Mouse (Mus musculus): ENCODE data around the gene Fbn1. TPM values are rescaled to one million over a fixed set of nuclear protein-coding genes. Genes with fewer than 3 reads are reported as not detected.

Gene Fbn1
- polyA plus RNA-seq, 1 experiment from 2014 or later: 8.2 TPM

DNA sequence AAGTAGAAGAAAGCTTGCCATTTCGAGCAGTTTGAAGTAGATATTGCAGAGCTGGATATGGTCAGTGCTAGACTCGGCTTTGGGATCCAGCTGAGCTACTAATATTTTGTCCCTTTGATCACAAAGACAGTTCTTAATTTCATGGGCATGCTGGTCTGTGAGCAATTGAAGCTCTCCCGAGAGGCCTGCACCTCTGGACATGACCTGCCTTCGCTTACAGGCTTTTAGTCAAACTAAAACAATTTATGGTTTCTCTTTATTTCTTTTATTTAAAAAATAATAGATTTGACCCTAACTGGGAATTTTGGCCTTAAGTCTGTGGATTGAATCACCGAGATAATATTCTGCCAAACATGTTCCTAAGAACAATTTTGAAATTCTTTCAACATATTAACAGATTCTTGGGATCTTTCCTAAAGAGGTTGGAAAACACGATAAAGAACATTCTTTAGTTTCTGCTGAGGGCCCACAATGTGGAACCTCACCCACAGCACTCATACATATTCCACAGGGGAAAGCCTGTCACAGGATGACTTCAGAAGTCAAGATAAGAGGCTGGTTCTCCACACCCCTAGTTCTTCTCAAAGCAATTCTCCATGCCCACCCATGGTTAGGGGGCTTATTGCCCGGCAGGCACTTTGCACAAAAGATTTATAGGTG lies 125.0 kb downstream of the Fbn1 start:
- DNase-seq (ENCODE audit: low spot score) (no peak), ATAC-seq (ENCODE audit: insufficient read depth, low FRiP score, low TSS enrichment) (no peak)
- Histone ChIP-seq H3K9me3 (ENCODE audit: control insufficient read depth, low read length) (no peaks in the 10 kb centered on the region), H3K36me3 (ENCODE audit: control insufficient read depth, insufficient read depth, low read length) (no peaks in the 10 kb centered on the region), H3K4me1 (ENCODE audit: control insufficient read depth, insufficient read depth, low read length) (no peaks in the 10 kb centered on the region), H3K4me2 (ENCODE audit: low read depth) (no peak overlapping the region), H3K4me3 (ENCODE audit: low read depth, low read length) (no peak overlapping the region), H3K27me3 (ENCODE audit: control insufficient read depth, insufficient read depth, low read length) (no peaks in the 10 kb centered on the region), H3K27ac (ENCODE audit: low read depth, low read length) (no peak overlapping the region), H3K9ac (ENCODE audit: low read length) (no peak overlapping the region)
- 74% methylated on average over 7 of the region's 7 CpGs for whole genome bisulfite sequencing

DNA sequence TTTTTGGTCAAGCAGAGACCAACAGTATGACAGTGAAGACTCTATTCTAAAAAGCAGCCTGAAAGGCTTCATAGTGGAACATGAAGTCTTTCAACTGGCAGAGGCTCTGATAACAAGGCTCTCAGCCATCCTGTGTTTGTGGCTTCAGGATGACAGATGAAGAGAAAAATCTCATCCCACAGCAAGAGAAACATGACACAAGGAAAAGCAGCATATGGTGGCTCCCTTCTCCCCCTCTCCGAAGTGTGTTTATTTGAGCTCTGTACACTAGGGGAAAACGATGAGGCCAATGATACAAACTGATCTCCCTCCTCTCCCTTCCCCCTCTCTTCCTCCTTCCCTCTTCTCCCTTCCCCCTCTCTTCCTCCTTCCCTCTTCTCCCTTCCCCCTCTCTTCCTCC lies 127.7 kb downstream of the Fbn1 start:
- no peaks in the 10 kb centered on the region for H3K9me3 ChIP-seq (ENCODE audit: control insufficient read depth, low read length)
- H3K9ac ChIP-seq (ENCODE audit: low read length): no peak overlapping the region
- 79% methylated on average over 2 of the region's 2 CpGs for WGBS
- H3K27ac ChIP-seq (ENCODE audit: low read depth, low read length): no peak overlapping the region
- no peaks in the 10 kb centered on the region for H3K4me1 ChIP-seq (ENCODE audit: control insufficient read depth, insufficient read depth, low read length)
- H3K4me2 ChIP-seq (ENCODE audit: low read depth): no peak overlapping the region
- H3K27me3 ChIP-seq (ENCODE audit: control insufficient read depth, insufficient read depth, low read length): no peaks in the 10 kb centered on the region
- H3K4me3 ChIP-seq (ENCODE audit: low read depth, low read length): no peak overlapping the region
- no peak for DNase-seq (ENCODE audit: low spot score)
- H3K36me3 ChIP-seq (ENCODE audit: control insufficient read depth, insufficient read depth, low read length): no peaks in the 10 kb centered on the region
- no peak for ATAC-seq (ENCODE audit: insufficient read depth, low FRiP score, low TSS enrichment)

DNA sequence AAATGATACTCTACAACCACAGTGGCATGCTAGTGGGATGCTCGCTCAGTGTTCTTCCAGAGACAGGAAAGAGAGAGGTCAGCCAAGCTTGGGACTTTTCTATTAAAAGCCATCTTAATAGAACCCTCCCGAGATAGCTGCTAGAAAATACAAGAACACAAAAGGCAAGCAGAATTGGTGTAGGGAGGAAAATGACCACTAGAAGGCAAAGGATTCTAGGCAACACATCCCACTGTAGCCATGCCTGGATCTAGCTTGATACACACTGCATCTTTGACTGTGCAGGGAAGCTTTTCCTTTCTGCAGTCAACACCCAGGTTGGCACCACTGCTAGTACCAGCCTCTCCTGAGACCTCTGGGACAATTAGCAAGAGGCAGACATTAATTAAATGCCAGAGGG lies 128.6 kb downstream of the Fbn1 start:
- no peaks in the 10 kb centered on the region for H3K9me3 ChIP-seq (ENCODE audit: control insufficient read depth, low read length)
- no peak overlapping the region for H3K4me2 ChIP-seq (ENCODE audit: low read depth)
- H3K27ac ChIP-seq (ENCODE audit: low read depth, low read length): no peak overlapping the region
- no peaks in the 10 kb centered on the region for H3K36me3 ChIP-seq (ENCODE audit: control insufficient read depth, insufficient read depth, low read length)
- DNase-seq (ENCODE audit: low spot score) (no peak), ATAC-seq (ENCODE audit: insufficient read depth, low FRiP score, low TSS enrichment) (no peak)
- H3K9ac ChIP-seq (ENCODE audit: low read length): no peak overlapping the region
- no peaks in the 10 kb centered on the region for H3K27me3 ChIP-seq (ENCODE audit: control insufficient read depth, insufficient read depth, low read length)
- H3K4me3 ChIP-seq (ENCODE audit: low read depth, low read length): no peak overlapping the region
- no peaks in the 10 kb centered on the region for H3K4me1 ChIP-seq (ENCODE audit: control insufficient read depth, insufficient read depth, low read length)
- 93% methylated on average over 2 of the region's 2 CpGs for WGBS

DNA sequence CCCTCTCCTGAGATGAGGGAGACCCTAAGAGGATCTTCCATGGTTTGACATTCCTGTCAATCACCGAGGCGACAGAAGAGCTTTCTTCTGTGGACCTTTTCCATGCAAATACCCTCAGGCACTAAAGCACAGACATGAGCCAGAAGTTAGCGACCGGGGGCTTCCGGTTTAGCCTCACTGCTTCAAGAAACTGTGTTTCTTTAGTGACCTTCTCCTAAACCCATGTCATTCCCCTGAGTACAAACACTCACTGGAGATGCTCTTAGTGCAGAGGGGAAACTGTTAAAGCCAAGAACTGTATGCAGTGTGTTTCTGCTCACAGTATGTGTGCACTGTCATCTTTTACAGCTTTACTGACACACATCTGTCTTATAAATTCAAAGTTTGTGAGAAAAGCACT lies 131.9 kb downstream of the Fbn1 start:
- whole genome bisulfite sequencing: 85% methylated on average over 5 of the region's 5 CpGs
- ATAC-seq (ENCODE audit: insufficient read depth, low FRiP score, low TSS enrichment) (no peak), DNase-seq (ENCODE audit: low spot score) (no peak)
- no peaks in the 10 kb centered on the region for H3K27me3 ChIP-seq (ENCODE audit: control insufficient read depth, insufficient read depth, low read length)
- H3K9ac ChIP-seq (ENCODE audit: low read length): no peak overlapping the region
- H3K4me3 ChIP-seq (ENCODE audit: low read depth, low read length): no peak overlapping the region
- H3K27ac ChIP-seq (ENCODE audit: low read depth, low read length): no peak overlapping the region
- H3K4me2 ChIP-seq (ENCODE audit: low read depth): no peak overlapping the region
- no peaks in the 10 kb centered on the region for H3K4me1 ChIP-seq (ENCODE audit: control insufficient read depth, insufficient read depth, low read length)
- no peaks in the 10 kb centered on the region for H3K36me3 ChIP-seq (ENCODE audit: control insufficient read depth, insufficient read depth, low read length)
- no peaks in the 10 kb centered on the region for H3K9me3 ChIP-seq (ENCODE audit: control insufficient read depth, low read length)

DNA sequence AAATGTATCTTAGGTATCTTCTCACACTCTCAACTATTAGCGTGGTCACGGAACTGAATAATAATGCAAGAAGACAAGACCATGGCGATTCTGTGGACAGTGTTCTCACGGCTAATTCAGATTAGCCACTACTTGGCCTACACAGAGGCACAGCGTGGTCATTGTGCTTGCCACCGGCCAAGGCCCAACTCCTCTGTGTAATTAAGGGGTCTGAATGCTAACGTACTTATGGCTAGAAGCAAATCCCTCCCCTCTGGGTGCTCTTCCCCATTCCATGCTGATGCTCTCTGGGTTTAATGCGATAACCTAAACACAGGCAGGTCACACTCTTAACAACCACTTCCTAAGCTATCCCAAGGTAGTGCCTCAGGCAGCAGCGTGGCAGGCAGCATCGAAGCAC lies 132.5 kb downstream of the Fbn1 start:
- no peak overlapping the region for H3K4me3 ChIP-seq (ENCODE audit: low read depth, low read length)
- H3K9me3 ChIP-seq (ENCODE audit: control insufficient read depth, low read length): no peaks in the 10 kb centered on the region
- H3K4me1 ChIP-seq (ENCODE audit: control insufficient read depth, insufficient read depth, low read length): no peaks in the 10 kb centered on the region
- no peak overlapping the region for H3K27ac ChIP-seq (ENCODE audit: low read depth, low read length)
- H3K36me3 ChIP-seq (ENCODE audit: control insufficient read depth, insufficient read depth, low read length): no peaks in the 10 kb centered on the region
- 85% methylated on average over 10 of the region's 10 CpGs for WGBS
- H3K4me2 ChIP-seq (ENCODE audit: low read depth): no peak overlapping the region
- no peak for ATAC-seq (ENCODE audit: insufficient read depth, low FRiP score, low TSS enrichment)
- DNase-seq (ENCODE audit: low spot score): no peak
- no peak overlapping the region for H3K9ac ChIP-seq (ENCODE audit: low read length)
- no peaks in the 10 kb centered on the region for H3K27me3 ChIP-seq (ENCODE audit: control insufficient read depth, insufficient read depth, low read length)

DNA sequence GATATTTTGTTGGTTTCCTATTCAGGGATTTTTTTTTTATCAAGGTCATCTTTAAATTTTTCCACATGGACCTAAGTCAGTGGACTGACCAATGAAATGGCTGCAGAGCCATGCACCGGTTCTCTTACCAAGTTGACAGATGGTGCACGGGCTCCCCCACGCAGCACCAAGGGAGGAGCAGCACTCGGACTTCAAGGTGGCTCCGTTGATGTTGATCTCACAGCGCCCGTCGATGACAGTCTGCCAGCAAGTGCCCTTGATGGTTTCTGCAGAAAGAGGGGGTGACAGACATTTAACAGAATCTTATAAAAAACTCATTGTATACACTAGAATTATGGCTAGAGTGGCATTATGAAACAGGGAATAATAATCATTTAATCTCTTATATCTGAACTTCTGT lies 138.1 kb downstream of the Fbn1 start:
- WGBS: 91% methylated on average over 8 of the region's 8 CpGs
- no peak for DNase-seq (ENCODE audit: low spot score)
- Histone ChIP-seq H3K9me3 (ENCODE audit: control insufficient read depth, low read length) (no peaks in the 10 kb centered on the region), H3K4me3 (ENCODE audit: low read depth, low read length) (no peak overlapping the region), H3K27me3 (ENCODE audit: control insufficient read depth, insufficient read depth, low read length) (no peaks in the 10 kb centered on the region), H3K27ac (ENCODE audit: low read depth, low read length) (no peak overlapping the region), H3K9ac (ENCODE audit: low read length) (no peak overlapping the region), H3K4me2 (ENCODE audit: low read depth) (no peak overlapping the region), H3K36me3 (ENCODE audit: control insufficient read depth, insufficient read depth, low read length) (no peaks in the 10 kb centered on the region), H3K4me1 (ENCODE audit: control insufficient read depth, insufficient read depth, low read length) (no peaks in the 10 kb centered on the region)
- ATAC-seq (ENCODE audit: insufficient read depth, low FRiP score, low TSS enrichment): no peak

DNA sequence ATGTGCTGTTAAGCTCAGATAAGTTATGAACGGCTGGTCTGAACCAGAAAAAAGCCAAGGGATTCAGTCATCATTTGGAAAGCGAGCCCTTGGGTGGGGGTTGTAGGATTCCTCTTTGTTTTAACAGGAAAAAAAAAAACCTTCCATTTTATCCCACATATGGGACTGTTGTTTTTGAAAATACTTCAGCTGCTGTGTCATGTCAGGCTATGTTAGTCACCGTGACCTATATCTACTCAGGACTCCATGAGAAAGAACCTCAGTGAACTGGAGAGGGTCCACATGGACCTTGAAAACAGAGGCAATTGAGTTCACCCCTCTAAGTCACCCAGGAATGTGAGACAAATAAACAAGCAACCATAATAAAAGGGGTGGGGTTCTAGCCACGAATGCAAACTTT lies 139.2 kb downstream of the Fbn1 start:
- 81% methylated on average over 4 of the region's 4 CpGs for WGBS

DNA sequence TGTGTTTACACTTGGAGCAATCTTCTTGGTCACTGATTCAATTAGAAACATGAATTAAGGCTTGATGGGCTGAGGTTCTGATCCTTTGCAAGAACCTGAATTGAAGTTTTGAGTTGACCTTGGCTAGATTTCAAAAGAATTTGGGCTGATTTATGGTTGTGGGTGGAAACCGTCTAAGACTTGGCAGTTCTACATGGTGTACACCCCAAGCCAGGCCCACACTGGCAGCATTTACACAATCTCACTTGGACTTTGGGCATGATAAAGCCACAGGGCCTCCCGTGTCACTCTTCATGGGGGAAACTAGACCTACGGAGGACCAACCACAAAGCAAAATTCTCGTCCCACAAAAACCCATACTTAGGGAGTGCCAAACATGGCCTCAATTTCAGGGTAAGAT lies 146.1 kb downstream of the Fbn1 start:
- no peak for DNase-seq (ENCODE audit: low spot score)
- ATAC-seq (ENCODE audit: insufficient read depth, low FRiP score, low TSS enrichment): no peak
- Histone ChIP-seq H3K36me3 (ENCODE audit: control insufficient read depth, insufficient read depth, low read length) (no peaks in the 10 kb centered on the region), H3K4me3 (ENCODE audit: low read depth, low read length) (no peak overlapping the region), H3K4me2 (ENCODE audit: low read depth) (no peak overlapping the region), H3K27me3 (ENCODE audit: control insufficient read depth, insufficient read depth, low read length) (no peaks in the 10 kb centered on the region), H3K9me3 (ENCODE audit: control insufficient read depth, low read length) (no peaks in the 10 kb centered on the region), H3K4me1 (ENCODE audit: control insufficient read depth, insufficient read depth, low read length) (no peaks in the 10 kb centered on the region), H3K9ac (ENCODE audit: low read length) (no peak overlapping the region), H3K27ac (ENCODE audit: low read depth, low read length) (no peak overlapping the region)
- 89% methylated on average over 4 of the region's 4 CpGs for WGBS

More for the DNA sequence above, 139.2 kb downstream of the Fbn1 start:
- H3K4me1 ChIP-seq (ENCODE audit: control insufficient read depth, insufficient read depth, low read length): no peaks in the 10 kb centered on the region
- no peak overlapping the region for H3K9ac ChIP-seq (ENCODE audit: low read length)
- H3K9me3 ChIP-seq (ENCODE audit: control insufficient read depth, low read length): no peaks in the 10 kb centered on the region
- no peaks in the 10 kb centered on the region for H3K27me3 ChIP-seq (ENCODE audit: control insufficient read depth, insufficient read depth, low read length)
- ATAC-seq (ENCODE audit: insufficient read depth, low FRiP score, low TSS enrichment) (no peak), DNase-seq (ENCODE audit: low spot score) (no peak)
- H3K27ac ChIP-seq (ENCODE audit: low read depth, low read length): no peak overlapping the region
- no peak overlapping the region for H3K4me3 ChIP-seq (ENCODE audit: low read depth, low read length)
- no peaks in the 10 kb centered on the region for H3K36me3 ChIP-seq (ENCODE audit: control insufficient read depth, insufficient read depth, low read length)
- no peak overlapping the region for H3K4me2 ChIP-seq (ENCODE audit: low read depth)

DNA sequence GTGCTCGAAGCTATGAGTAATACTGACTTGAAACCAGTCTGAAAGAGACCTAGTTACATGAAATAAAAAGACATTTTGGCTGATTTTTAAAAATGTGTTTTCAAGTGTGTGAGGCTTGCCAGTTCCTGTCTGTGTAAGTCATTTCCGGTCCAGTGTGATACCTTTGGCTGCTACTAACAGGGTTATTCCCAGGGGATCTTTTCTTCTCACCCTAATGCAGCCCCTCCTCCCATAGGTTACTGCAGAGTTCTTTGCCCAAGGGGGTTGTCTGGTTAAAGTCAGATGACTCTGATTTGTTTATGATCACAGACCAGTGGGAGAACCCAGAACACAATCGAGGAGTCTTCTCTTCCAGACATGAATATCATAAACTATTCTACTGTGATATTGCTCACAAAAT lies 151.3 kb downstream of the Fbn1 start:
- H3K9me3 ChIP-seq (ENCODE audit: control insufficient read depth, low read length): no peaks in the 10 kb centered on the region
- no peak overlapping the region for H3K27ac ChIP-seq (ENCODE audit: low read depth, low read length)
- H3K9ac ChIP-seq (ENCODE audit: low read length): no peak overlapping the region
- DNase-seq (ENCODE audit: low spot score) (no peak), ATAC-seq (ENCODE audit: insufficient read depth, low FRiP score, low TSS enrichment) (no peak)
- H3K27me3 ChIP-seq (ENCODE audit: control insufficient read depth, insufficient read depth, low read length): no peaks in the 10 kb centered on the region
- no peak overlapping the region for H3K4me2 ChIP-seq (ENCODE audit: low read depth)
- no peaks in the 10 kb centered on the region for H3K36me3 ChIP-seq (ENCODE audit: control insufficient read depth, insufficient read depth, low read length)
- no peak overlapping the region for H3K4me3 ChIP-seq (ENCODE audit: low read depth, low read length)
- no peaks in the 10 kb centered on the region for H3K4me1 ChIP-seq (ENCODE audit: control insufficient read depth, insufficient read depth, low read length)
- WGBS: 81% methylated on average over 3 of the region's 3 CpGs
